Mouse (Mus musculus) bone marrow, adult 2 months (tissue): ENCODE measurements around the gene Atf4.

Experiments used
- CTCF ChIP-seq: fragments of 200-500 bp; IDR thresholded peaks from 2 replicates; pipeline ENCODE4 v1.5.1; 2011; ENCODE audit warnings: low read length, control low read depth; ENCODE audit not compliant: control insufficient read depth, insufficient read depth
- POLR2A ChIP-seq: fragments of 200-500 bp; IDR thresholded peaks from 2 replicates; pipeline ENCODE4 v1.6.1; 2011; ENCODE audit warnings: low read depth, mild to moderate bottlenecking, control low read depth, low read length, borderline replicate concordance; ENCODE audit not compliant: control insufficient read depth

DNA sequence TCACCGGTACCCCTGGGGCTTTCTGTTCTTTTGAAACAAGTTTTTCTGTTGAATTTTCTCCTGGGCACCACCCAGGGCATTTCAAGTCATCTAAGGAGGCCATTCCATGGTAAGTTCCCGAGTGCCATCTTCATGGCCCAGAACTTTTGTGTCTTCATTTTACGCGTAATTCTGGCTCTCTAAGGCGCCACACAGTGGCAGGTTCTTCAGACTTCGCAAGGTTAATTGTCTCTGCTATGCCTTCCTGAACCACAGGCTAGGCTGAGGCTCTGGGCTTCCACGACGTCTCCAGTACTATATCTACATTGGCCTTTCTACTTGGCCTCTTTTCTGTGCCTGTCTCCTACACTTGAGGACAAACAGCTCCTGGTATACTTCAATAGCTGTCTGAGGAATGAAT is 34.0 kb upstream of the Atf4 start:
- no peak for TF ChIP-seq POLR2A
- no peak for TF ChIP-seq CTCF
